Mouse (Mus musculus): ENCODE results near the gene Ralbp1.

DNA sequence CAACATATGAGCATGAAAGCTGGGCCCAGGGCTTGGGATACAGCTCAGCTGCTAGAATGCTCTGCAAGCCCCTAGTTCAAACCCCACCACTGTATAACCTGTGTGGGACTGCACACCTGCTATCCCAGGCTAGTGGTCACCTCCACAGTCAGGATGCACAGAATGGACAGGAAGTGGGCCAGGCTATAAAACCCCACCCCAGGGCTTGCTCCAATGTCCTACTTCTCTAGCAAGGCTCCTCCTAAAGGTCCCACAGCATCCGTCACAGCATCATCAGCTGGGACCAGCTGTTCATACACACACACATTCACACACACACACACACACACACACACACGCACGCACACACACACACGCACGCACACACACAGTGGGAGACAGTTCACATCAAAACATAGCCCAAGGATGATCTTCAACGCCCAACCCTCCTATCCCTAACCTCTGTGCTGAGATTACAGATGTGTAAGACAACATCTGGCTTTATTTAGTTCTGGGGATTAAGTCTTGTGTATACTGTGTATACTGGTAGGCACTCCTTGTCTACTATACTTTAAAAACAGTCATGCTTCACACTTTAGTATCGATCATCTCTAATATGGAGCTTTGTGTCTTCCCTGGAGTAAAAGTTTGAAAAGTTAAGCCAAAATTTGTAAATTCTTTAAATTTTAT is 44.7 kb upstream of the Ralbp1 start:
- TF ChIP-seq CTCF (IDR thresholded peaks at IDR 0.05; ENCODE audit: insufficient read depth, low read length): no peak
- TF ChIP-seq POLR2A (IDR thresholded peaks at IDR 0.05; ENCODE audit: borderline replicate concordance, extremely low read depth, low read depth, low read length): no peak

Measured in lung, adult 2 months (tissue).